Mouse (Mus musculus) forebrain, embryonic 15.5 days (tissue): ENCODE results near the gene Slc45a2. TPM values are rescaled to one million over a fixed set of nuclear protein-coding genes. Genes with fewer than 3 reads are reported as not detected.

Source experiments
- ATAC-seq: fragments of 200-750 bp; cut with Nextera tagmentation; replicated peaks from 2 replicates; pipeline ENCODE4 v1.8.0; 2017; ENCODE audit warnings: mild to moderate bottlenecking, moderate TSS enrichment, moderate library complexity
- H3K27ac ChIP-seq: fragments of 300-500 bp; sonication (generic); replicated peaks from 2 replicates; pipeline ENCODE4 v1.5.1; 2015; ENCODE audit warnings: mild to moderate bottlenecking, inconsistent platforms
- H3K27me3 ChIP-seq: fragments of 300-500 bp; sonication (generic); 2 replicates; pipeline ENCODE4 v1.6.1; 2015; ENCODE audit warnings: inconsistent platforms
- H3K36me3 ChIP-seq: fragments of 300-500 bp; sonication (generic); 2 replicates; pipeline ENCODE4 v1.6.1; 2015; ENCODE audit warnings: mild to moderate bottlenecking, inconsistent platforms
- H3K4me1 ChIP-seq: fragments of 300-500 bp; sonication (generic); 2 replicates; pipeline ENCODE4 v1.6.1; 2015; ENCODE audit warnings: inconsistent platforms
- H3K4me2 ChIP-seq: fragments of 300-500 bp; sonication (generic); replicated peaks from 2 replicates; pipeline ENCODE4 v1.6.1; 2015; ENCODE audit warnings: mild to moderate bottlenecking, inconsistent platforms
- H3K4me3 ChIP-seq: fragments of 300-500 bp; sonication (generic); 2 replicates; pipeline ENCODE4 v1.5.1; 2015; ENCODE audit warnings: mild to moderate bottlenecking, inconsistent platforms
- H3K9ac ChIP-seq: fragments of 300-500 bp; sonication (generic); replicated peaks from 2 replicates; pipeline ENCODE4 v1.6.1; 2015; ENCODE audit warnings: mild to moderate bottlenecking, inconsistent platforms
- H3K9me3 ChIP-seq: fragments of 300-500 bp; sonication (generic); 2 replicates; pipeline ENCODE4 v1.6.1; 2016; ENCODE audit warnings: inconsistent platforms
- WGBS: fragments of 180-500 bp; shearing (Covaris S2); methylation state at CpG from one replicate; pipeline ENCODE4 v1.1.7; 2015; ENCODE audit warnings: mixed read lengths; 5-methylcytosine and 5-hydroxymethylcytosine counted together
- polyA plus RNA-seq: library from polyadenylated mRNA; unstranded; fragments of >200 nt; fragmentation: Nextera tagmentation; extraction: Ambion mirVana; gene quantifications from 2 replicates; pipeline ENCODE4 v1.2.1, GENCODE M21; 2015

The Slc45a2 gene
- 0.11 TPM in 1 of 2 replicates, not detected in the other for polyA plus RNA-seq

- Histone ChIP-seq H3K27me3 (no peaks in the 10 kb centered on the region), H3K4me2 (no peak within 1 kb of the TSS), H3K9me3 (no peaks in the 10 kb centered on the region), H3K4me3 (no peak within 1 kb of the TSS), H3K9ac (no peak within 1 kb of the TSS), H3K27ac (no peak within 1 kb of the TSS), H3K4me1 (no peaks in the 10 kb centered on the region), H3K36me3 (no peaks in the 10 kb centered on the region)
- WGBS: 52% methylated on average over 7 of the region's 7 CpGs
- ATAC-seq: no peak
These were observed at the start of gene Slc45a2 for GRCm38 (mm10) chr15:11000421-11000820. Gene Slc45a2 (plus strand): TSS chr15:11000721.

- H3K27ac ChIP-seq: no peak within 1 kb of the TSS
- H3K36me3 ChIP-seq: no peaks in the 10 kb centered on the region
- WGBS: 84% methylated on average over 23 of the region's 23 CpGs
- no peaks in the 10 kb centered on the region for H3K27me3 ChIP-seq
- no peaks in the 10 kb centered on the region for H3K4me1 ChIP-seq
- no peaks in the 10 kb centered on the region for H3K9me3 ChIP-seq
- no peak for ATAC-seq
- H3K4me3 ChIP-seq: no peak within 1 kb of the TSS
- H3K4me2 ChIP-seq: no peak within 1 kb of the TSS
- no peak within 1 kb of the TSS for H3K9ac ChIP-seq
These were observed 48.4 kb upstream of the Slc45a2 start, which contains the start of gene C1qtnf3 for GRCm38 (mm10) chr15:10951951-10952759. Gene C1qtnf3 (plus strand): TSS chr15:10952332.

- no peak for ATAC-seq
- Histone ChIP-seq H3K27ac (no peak overlapping the region), H3K4me1 (no peaks in the 10 kb centered on the region), H3K9me3 (no peaks in the 10 kb centered on the region), H3K36me3 (no peaks in the 10 kb centered on the region), H3K27me3 (no peaks in the 10 kb centered on the region), H3K4me3 (no peak overlapping the region), H3K9ac (no peak overlapping the region), H3K4me2 (no peak overlapping the region)
- WGBS: 54% methylated on average over 4 of the region's 4 CpGs
These were observed 47.7 kb upstream of the Slc45a2 start for GRCm38 (mm10) chr15:10952760-10953305.

DNA sequence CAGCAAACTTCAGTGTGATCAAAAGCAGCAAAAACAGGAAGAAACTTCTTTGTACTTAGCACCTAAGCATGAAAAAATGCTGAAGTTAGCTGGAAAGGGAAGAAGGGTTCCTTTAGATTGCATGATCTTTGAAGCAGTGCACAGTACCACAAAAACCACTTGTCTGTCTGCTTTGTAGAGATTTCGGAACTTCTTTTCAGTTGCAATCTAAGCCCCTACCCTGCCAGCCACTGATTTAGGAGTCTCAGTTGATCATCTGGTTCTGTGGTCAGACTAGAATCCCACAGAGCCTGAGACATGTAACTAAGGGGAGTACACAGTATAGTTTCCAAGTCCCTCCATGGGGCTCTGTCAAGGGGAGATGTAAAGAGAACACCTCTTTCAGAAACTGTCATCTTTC is 47.1 kb upstream of the Slc45a2 start:
- no peaks in the 10 kb centered on the region for H3K4me1 ChIP-seq
- no peak overlapping the region for H3K4me2 ChIP-seq
- 72% methylated on average over 1 of the region's 1 CpGs for WGBS
- H3K9me3 ChIP-seq: no peaks in the 10 kb centered on the region
- no peaks in the 10 kb centered on the region for H3K36me3 ChIP-seq
- no peak overlapping the region for H3K9ac ChIP-seq
- no peaks in the 10 kb centered on the region for H3K27me3 ChIP-seq
- ATAC-seq: no peak
- H3K4me3 ChIP-seq: no peak overlapping the region
- H3K27ac ChIP-seq: no peak overlapping the region

GRCm38 (mm10) chr15:10954381-10955016 is 46.0 kb upstream of the Slc45a2 start:
- H3K9ac ChIP-seq: no peak overlapping the region
- no peak overlapping the region for H3K4me2 ChIP-seq
- no peaks in the 10 kb centered on the region for H3K36me3 ChIP-seq
- H3K4me3 ChIP-seq: no peak overlapping the region
- H3K9me3 ChIP-seq: no peaks in the 10 kb centered on the region
- 89% methylated on average over 6 of the region's 6 CpGs for whole genome bisulfite sequencing
- no peak overlapping the region for H3K27ac ChIP-seq
- ATAC-seq: no peak
- no peaks in the 10 kb centered on the region for H3K27me3 ChIP-seq
- H3K4me1 ChIP-seq: no peaks in the 10 kb centered on the region

GRCm38 (mm10) chr15:10955156-10955555 is 45.4 kb upstream of the Slc45a2 start:
- WGBS: 65% methylated on average over 5 of the region's 5 CpGs
- no peak for ATAC-seq
- H3K4me2 ChIP-seq: no peak overlapping the region

GRCm38 (mm10) chr15:10956706-10957105 is 43.8 kb upstream of the Slc45a2 start:
- no peak overlapping the region for H3K4me2 ChIP-seq
- 51% methylated on average over 3 of the region's 3 CpGs for WGBS
- H3K27me3 ChIP-seq: no peaks in the 10 kb centered on the region
- no peaks in the 10 kb centered on the region for H3K4me1 ChIP-seq
- ATAC-seq: no peak
- no peak overlapping the region for H3K9ac ChIP-seq
- H3K4me3 ChIP-seq: no peak overlapping the region
- no peaks in the 10 kb centered on the region for H3K9me3 ChIP-seq
- H3K27ac ChIP-seq: no peak overlapping the region
- H3K36me3 ChIP-seq: no peaks in the 10 kb centered on the region

More at GRCm38 (mm10) chr15:10955156-10955555, 45.4 kb upstream of the Slc45a2 start:
- Histone ChIP-seq H3K4me3 (no peak overlapping the region), H3K36me3 (no peaks in the 10 kb centered on the region), H3K4me1 (no peaks in the 10 kb centered on the region), H3K9me3 (no peaks in the 10 kb centered on the region), H3K27ac (no peak overlapping the region), H3K9ac (no peak overlapping the region), H3K27me3 (no peaks in the 10 kb centered on the region)

DNA sequence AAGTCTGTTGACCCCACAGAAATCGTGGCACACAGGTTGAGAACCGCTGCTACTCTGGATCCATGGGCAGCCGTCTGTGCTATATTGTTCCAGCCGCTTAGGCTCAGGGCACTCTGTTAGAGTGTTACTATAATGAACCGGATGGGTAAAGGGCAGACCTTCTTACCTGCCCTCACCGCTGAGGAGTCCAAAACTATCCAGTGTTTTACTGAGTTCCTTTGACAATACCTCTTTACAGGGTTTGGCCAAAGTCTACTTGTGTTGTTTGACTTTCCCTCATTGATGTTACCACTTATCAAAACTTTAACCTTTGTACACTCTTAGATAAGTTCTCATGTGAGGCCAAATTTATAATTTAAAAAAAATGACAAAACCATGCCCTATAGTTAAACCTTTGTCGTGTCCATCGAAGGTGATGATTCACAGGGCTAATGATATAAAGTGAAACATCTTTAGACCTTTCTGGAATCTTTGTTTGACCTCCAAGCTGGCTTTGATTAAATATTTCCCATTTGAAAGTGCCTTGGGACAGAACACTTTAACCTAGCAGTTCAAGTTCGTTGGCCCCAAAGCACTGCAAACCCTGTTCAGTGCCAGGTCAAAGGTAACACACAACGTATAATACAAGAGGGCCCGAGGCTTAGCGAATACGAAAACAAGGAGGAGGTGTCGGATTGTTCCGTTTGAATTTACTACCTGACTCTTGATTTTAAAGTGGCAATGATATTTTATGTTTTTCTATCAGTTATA is 41.1 kb upstream of the Slc45a2 start:
- no peak for ATAC-seq
- Histone ChIP-seq H3K9ac (no peak overlapping the region), H3K36me3 (no peaks in the 10 kb centered on the region), H3K4me1 (no peaks in the 10 kb centered on the region), H3K27ac (no peak overlapping the region), H3K4me2 (no peak overlapping the region), H3K9me3 (no peaks in the 10 kb centered on the region), H3K4me3 (no peak overlapping the region), H3K27me3 (no peaks in the 10 kb centered on the region)
- WGBS: 92% methylated on average over 15 of the region's 15 CpGs

- Histone ChIP-seq H3K4me2 (no peak overlapping the region), H3K36me3 (no peaks in the 10 kb centered on the region), H3K4me1 (no peaks in the 10 kb centered on the region), H3K9me3 (no peaks in the 10 kb centered on the region), H3K9ac (no peak overlapping the region), H3K27ac (no peak overlapping the region), H3K4me3 (no peak overlapping the region), H3K27me3 (no peaks in the 10 kb centered on the region)
- no peak for ATAC-seq
- WGBS: 94% methylated on average over 5 of the region's 5 CpGs
These were observed 40.3 kb upstream of the Slc45a2 start for GRCm38 (mm10) chr15:10960267-10960666.

- H3K4me2 ChIP-seq: no peak overlapping the region
- H3K36me3 ChIP-seq: no peaks in the 10 kb centered on the region
- H3K27ac ChIP-seq: no peak overlapping the region
- 92% methylated on average over 2 of the region's 2 CpGs for WGBS
- ATAC-seq: no peak
- H3K9me3 ChIP-seq: no peaks in the 10 kb centered on the region
- H3K9ac ChIP-seq: no peak overlapping the region
- no peaks in the 10 kb centered on the region for H3K4me1 ChIP-seq
- H3K4me3 ChIP-seq: no peak overlapping the region
- H3K27me3 ChIP-seq: no peaks in the 10 kb centered on the region
These were observed 37.9 kb upstream of the Slc45a2 start for GRCm38 (mm10) chr15:10962601-10963000.

GRCm38 (mm10) chr15:10969439-10969838 is 31.1 kb upstream of the Slc45a2 start:
- H3K4me1 ChIP-seq: no peaks in the 10 kb centered on the region
- no peak overlapping the region for H3K4me2 ChIP-seq
- H3K27me3 ChIP-seq: no peaks in the 10 kb centered on the region
- no peak overlapping the region for H3K27ac ChIP-seq
- 81% methylated on average over 3 of the region's 3 CpGs for WGBS
- ATAC-seq: no peak
- no peak overlapping the region for H3K4me3 ChIP-seq
- H3K36me3 ChIP-seq: no peaks in the 10 kb centered on the region
- H3K9me3 ChIP-seq: no peaks in the 10 kb centered on the region
- H3K9ac ChIP-seq: no peak overlapping the region

DNA sequence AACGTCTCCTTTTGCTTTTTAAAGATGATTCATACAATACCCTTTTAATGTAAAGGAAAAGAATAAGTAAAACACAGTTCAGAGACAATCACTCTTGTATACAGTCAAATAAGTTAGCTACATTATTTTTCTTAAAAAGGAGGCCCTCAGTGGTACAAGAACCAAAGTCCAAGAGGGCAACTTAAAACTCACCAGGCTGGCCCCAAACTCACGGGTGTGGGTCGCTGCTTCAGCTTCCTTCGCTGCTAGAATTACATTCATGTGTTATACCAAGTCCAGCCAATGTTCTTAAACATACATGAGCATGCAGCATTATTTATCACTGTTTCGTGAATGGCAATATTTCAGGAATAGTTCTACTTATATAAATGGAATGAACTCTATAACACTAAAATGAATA is 29.7 kb upstream of the Slc45a2 start:
- WGBS: 81% methylated on average over 5 of the region's 5 CpGs
- no peak overlapping the region for H3K4me2 ChIP-seq
- no peaks in the 10 kb centered on the region for H3K4me1 ChIP-seq
- no peaks in the 10 kb centered on the region for H3K27me3 ChIP-seq
- H3K9me3 ChIP-seq: no peaks in the 10 kb centered on the region
- no peak overlapping the region for H3K27ac ChIP-seq
- no peak for ATAC-seq
- H3K4me3 ChIP-seq: no peak overlapping the region
- H3K36me3 ChIP-seq: no peaks in the 10 kb centered on the region
- H3K9ac ChIP-seq: no peak overlapping the region
